Mouse (Mus musculus): ENCODE measurements at regions not wholly inside any gene's neighbourhood (a gene's known extent, or its start where the extent isn't known, plus 50 kb on each side); places are given as distances from the start of the nearest gene placed in this dataset.

DNA sequence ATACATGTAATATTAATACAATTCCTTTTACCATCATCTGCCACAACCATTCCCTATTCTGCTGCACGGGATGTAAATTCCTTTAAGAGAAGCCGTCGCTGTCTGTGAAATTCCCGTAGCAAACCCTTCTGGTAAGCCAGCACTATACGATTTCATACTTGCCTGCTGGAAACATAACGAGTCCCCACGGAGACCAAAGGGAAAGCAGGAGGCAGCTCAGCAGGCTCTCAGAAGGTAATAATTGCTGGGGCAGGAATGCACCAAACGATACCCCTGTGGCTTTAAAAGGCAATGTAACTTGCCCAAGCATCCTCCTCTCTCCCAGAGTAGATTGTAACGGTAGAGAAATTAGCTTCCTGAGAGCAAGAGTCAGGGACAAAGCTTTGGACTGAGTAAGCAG is 114.0 kb upstream of the Hes1 start:
- intact Hi-C loops (cut with DNase I): no loop called here
- Histone ChIP-seq H3K27ac (no peak overlapping the region), H3K4me3 (no peak overlapping the region)
- DNase-seq: no peak
- no peak for TF ChIP-seq CTCF (IDR thresholded peaks at IDR 0.05)

DNA sequence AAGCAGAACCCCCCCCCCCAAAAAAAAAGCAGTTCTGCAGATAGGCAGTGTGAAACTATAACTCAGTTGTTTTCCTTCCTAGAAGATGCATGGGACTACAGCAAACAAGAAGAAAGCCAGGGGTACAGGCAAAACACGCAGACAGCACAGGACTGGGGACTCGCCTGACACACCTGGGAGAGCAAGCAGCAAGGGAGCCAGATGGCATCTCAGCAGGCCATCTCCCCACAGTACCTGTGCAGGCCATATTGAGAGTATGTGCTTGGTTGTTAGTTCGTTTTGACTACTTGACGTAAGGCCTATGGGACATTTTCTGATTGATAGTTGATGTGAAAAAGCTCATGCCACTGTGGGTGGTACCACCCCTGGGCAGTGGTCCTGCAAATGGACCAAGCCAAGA is 113.4 kb upstream of the Hes1 start:
- no peak overlapping the region for H3K27ac ChIP-seq
- TF ChIP-seq CTCF (IDR thresholded peaks at IDR 0.05): no peak
- H3K4me3 ChIP-seq: no peak overlapping the region
- DNase-seq: no peak
- intact Hi-C loops (cut with DNase I): no loop called here

DNA sequence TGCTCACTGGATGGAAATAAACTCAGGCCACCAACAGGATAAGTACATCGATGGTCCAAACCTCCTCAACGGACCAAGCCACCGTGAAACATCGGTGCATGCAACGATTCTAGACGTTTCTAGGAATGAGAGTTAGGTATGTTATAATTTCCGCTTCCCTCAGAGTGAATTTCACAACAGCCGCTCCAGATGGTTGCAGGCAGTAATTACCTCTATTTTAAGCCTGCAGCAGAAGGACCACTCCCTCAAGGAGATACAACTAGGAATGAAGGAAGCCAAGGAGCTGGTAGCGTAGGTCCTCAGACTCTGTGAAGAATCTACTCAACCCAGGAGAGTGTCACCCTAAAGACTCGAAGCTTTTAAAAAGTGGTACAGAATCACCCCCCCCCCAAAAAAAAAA is 109.5 kb upstream of the Hes1 start:
- TF ChIP-seq CTCF (IDR thresholded peaks at IDR 0.05): no peak
- intact Hi-C loops (cut with DNase I): no loop called here
- DNase-seq: no peak
- Histone ChIP-seq H3K4me3 (no peak overlapping the region), H3K27ac (no peak overlapping the region)

DNA sequence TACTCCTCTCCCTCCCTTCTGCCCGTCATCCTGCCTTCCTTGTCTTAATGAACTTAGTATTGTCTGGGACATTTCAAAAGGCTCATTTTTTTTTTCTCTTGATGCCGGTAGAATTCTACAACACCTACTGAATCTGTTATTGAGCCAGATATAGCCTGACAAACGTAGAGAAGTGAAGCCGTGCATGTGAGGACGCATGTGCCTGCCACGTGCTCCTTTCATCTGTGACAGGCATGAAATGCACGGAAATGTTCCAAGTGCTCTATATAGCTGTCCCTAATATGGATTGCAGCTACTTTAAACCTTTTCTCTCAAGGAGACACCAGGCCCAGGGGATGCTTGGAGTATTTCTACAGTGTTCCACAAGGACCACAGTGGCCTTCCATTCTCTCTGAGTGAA is 107.3 kb upstream of the Hes1 start:
- intact Hi-C loops (cut with DNase I): no loop called here
- Histone ChIP-seq H3K27ac (no peak overlapping the region), H3K4me3 (no peak overlapping the region)
- no peak for DNase-seq
- no peak for TF ChIP-seq CTCF (IDR thresholded peaks at IDR 0.05)

DNA sequence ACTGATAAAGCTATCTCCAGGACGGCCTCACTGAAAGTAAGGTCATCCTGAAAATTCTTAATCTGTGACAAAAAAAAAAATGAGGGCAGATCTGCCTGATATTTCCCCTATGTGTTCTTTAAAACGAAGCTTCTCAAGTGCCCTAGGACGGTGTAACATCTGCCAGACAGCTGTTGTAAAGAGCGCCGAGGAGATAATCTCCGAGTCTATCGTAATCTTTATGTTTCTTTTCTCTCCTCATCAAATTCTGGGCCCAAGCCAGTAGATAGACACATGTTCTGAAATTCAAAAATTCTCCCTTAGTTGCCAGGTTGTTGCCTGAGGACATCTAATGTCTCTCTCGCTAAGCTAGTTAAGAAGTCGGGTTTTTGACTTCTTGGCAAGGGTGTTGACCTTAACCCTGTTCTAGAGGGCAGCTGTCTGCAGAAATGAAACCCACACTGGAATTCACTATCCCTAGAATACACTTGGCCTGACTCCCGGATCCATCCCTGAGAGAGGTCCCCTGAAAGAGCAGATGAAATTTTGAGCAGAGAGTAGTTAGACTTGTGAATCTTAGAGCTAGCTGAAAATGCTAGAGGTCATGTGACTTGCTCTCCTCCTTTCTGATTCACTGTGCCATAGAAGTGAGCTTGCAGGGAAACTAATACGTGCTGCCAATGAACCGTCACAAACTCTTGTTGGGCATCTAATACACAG is 104.1 kb upstream of the Hes1 start:
- no peak for TF ChIP-seq CTCF (IDR thresholded peaks at IDR 0.05)
- no peak for DNase-seq
- Histone ChIP-seq H3K27ac (no peak overlapping the region), H3K4me3 (peak overlapping the region; percentile 28)
- intact Hi-C loops (cut with DNase I): no loop called here

DNA sequence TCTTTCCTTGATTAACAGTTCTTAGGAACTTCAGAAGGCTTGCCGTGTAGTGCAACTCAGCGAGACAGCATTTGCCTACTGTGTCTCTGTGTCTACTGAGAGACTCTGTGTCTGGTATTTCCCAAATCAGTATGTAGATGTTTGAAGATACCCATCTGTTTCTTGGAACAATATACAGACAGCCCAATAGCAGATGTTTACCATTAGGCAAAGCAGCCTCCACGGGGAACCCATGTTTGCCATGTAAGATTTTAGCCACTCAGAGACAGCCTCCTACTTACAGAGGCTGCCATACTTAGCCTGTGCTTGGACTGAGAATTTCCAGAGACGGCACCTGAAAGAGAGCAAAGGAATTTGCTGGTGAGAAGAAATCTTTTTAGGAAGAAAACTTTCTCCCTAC is 100.9 kb upstream of the Hes1 start:
- Histone ChIP-seq H3K27ac (no peak overlapping the region), H3K4me3 (no peak overlapping the region)
- DNase-seq: no peak
- TF ChIP-seq CTCF (IDR thresholded peaks at IDR 0.05): no peak
- intact Hi-C loops (cut with DNase I): no loop called here

DNA sequence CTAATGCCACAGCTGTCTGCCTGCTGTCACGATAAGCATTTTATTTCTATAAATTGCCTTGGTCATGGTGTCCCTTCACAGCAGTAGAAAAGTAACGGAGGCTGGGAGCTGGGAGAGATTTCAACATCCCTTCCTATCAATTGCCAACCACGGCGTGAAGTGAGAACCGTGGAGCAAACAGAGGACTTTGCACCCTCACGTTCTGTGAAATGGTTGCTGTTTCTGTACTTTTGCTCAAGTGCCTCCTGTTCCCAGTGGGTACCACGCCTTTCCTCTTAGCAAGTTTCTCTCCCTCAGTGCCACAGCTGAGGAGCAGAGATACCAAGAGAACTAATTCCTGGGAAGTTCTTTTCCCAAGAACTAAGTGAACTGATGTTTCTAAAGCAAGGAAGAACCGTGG is 99.6 kb upstream of the Hes1 start:
- H3K27ac ChIP-seq: no peak overlapping the region
- no peak for DNase-seq
- intact Hi-C loops (cut with DNase I): no loop called here
- TF ChIP-seq CTCF (IDR thresholded peaks at IDR 0.05): no peak
- H3K4me3 ChIP-seq: no peak overlapping the region

DNA sequence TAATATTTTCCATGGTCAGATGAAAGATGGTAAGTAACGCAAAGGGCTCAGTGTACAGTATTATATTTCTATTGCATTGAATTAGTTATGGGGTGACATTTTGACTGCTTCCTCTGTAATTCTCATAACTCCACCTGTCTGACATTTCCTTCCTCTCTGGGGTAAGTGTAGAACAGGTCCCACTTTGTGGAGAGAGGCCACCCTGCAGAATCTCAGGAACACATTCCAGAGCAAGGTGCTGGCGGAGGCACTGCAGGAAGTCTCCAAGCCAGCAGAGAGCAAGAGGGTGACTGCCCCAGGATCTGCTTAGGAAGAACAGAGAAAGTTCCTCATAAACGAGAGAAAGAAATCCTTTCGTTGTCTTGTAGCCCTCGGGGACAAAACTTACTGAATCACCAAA is 95.4 kb upstream of the Hes1 start:
- no peak overlapping the region for H3K4me3 ChIP-seq
- intact Hi-C loops (cut with DNase I): no loop called here
- TF ChIP-seq CTCF (IDR thresholded peaks at IDR 0.05): no peak
- H3K27ac ChIP-seq: no peak overlapping the region
- DNase-seq: no peak

DNA sequence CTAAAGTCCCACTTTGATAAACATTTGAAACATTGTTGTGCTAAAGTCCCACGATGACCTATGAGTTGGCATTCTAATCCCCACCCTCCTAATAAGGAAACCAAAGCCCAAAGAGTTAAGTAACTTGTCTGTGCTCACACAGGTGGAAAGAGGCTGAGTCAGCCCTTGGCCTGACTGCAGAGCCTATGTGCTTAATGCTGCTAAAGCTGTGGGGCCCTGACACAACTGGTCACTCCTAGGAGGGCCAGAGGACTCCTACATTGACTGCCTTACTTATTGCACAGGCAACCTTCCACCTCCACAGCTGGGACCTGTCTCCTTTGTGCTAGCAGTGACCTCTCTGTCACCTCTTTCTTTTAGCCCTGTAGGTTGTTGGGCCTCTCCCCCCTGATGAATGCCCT is 91.4 kb upstream of the Hes1 start:
- intact Hi-C loops (cut with DNase I): no loop called here
- TF ChIP-seq CTCF (IDR thresholded peaks at IDR 0.05): no peak
- H3K27ac ChIP-seq: no peak overlapping the region
- no peak for DNase-seq
- H3K4me3 ChIP-seq: no peak overlapping the region

DNA sequence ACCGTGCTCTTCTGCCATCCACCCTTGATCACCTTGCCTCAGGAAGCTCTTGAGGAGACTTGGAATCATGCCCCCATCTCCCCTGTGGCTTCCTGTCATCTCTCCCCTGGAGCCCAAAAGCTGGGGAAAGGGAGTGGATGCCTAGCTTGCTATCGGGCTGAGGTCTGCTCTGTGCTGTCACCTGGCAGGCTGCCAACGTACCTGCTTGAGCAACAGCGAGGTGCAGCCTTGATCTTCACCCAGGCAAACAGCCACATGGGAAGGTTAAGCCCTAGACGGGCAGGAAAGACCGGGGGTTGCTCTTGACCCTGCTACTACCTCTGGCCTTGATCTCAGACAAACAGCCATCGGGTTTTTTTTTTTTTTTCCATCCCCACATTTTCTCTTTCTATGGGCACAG is 90.9 kb upstream of the Hes1 start:
- no peak for TF ChIP-seq CTCF (IDR thresholded peaks at IDR 0.05)
- intact Hi-C loops (cut with DNase I): no loop called here
- no peak for DNase-seq
- no peak overlapping the region for H3K27ac ChIP-seq
- no peak overlapping the region for H3K4me3 ChIP-seq

DNA sequence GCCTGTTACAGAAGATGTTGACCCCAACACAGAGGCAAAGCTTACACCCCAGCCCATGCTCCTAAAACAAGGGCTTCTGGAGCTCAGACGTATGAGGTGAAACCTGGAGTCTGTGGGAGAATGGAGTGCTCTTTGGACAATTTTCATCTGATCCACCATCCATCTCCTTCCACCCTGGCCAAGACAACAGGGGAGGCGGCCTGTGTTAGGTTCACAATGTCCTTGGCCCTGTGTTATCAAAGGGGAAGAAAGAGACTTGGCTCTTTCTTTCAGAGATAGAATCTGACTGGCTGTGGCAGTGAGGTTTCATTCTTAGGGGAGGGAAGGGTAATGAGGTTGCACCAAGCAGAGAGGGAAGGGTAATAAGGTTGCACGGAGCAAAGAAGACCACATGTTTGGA is 88.4 kb upstream of the Hes1 start:
- DNase-seq: no peak
- intact Hi-C loops (cut with DNase I): no loop called here
- TF ChIP-seq CTCF (IDR thresholded peaks at IDR 0.05): no peak
- Histone ChIP-seq H3K4me3 (no peak overlapping the region), H3K27ac (no peak overlapping the region)

DNA sequence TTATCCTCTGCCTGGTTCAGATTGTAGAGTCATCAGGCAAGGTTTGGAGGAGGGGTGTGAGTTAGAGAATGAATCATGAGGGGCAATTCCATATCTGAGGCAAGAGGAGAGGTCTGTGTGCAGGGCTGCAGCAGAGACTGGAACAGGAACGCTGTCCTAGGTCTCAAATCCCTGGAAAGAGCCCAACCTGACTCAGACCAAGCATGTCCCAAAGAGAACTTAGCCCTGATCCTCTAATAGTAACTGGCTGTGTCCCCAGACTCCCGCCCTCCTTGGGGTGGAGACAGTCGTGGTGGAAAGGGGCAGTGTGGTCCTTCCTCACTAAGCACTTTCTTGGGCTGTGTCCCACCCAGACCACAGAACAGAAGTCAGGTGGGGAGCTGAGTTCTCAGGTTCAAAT is 87.2 kb upstream of the Hes1 start:
- DNase-seq: peak; percentile 79
- H3K4me3 ChIP-seq: no peak overlapping the region
- H3K27ac ChIP-seq: peak overlapping the region; percentile 66; the same call in 1 of the 2 replicates
- no peak for TF ChIP-seq CTCF (IDR thresholded peaks at IDR 0.05)
- intact Hi-C loops (cut with DNase I): no loop called here

DNA sequence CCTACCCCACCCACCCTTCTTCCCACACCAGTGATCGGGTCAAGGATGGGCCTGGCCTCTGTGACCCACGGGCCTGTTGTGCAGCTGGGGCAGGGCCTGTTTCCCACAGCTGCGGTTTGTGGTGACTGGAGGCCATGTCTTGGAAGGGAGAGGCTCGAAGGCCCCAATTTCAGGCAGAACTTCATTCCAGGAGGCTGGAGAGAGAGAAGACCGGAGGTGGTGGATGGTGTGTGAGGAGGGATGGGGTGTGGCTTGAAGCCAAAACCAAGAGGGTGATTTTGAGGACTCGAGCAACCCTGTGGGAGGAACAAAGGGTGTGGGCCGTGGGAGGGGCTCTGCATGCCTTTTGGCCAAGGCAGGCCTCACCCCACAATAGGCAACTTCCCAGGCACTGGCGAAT is 86.5 kb upstream of the Hes1 start:
- intact Hi-C loops (cut with DNase I): loop anchor here (2.0 kb wide), 1 partner anchor 31 kb away; no protein-coding TSS in a partner anchor
- Histone ChIP-seq H3K4me3 (no peak overlapping the region), H3K27ac (peak overlapping the region; percentile 66; the same call in 1 of the 2 replicates)
- peak; percentile 55 for DNase-seq
- no peak for TF ChIP-seq CTCF (IDR thresholded peaks at IDR 0.05)

DNA sequence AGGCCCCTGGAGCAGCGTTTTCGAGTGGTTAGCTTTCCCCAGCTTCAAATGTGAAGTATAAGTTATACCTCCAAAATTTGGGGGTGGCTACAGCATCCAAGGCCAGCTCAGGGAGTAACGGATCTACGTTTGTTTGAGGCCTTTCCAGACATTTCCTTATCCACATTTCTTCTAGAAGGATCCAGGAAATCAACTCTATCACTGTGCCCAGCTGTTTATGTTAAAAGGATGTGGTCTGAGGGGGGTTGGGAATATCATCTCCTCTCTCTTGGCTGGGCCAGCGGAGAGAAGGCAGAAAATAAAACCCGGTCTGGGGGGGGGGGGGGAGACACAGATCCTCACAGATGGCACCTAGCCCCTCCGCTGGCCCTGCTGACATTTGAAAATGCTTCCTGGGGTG is 85.1 kb upstream of the Hes1 start:
- no peak for TF ChIP-seq CTCF (IDR thresholded peaks at IDR 0.05)
- intact Hi-C loops (cut with DNase I): loop anchor here (2.0 kb wide), 1 partner anchor 32 kb away; no protein-coding TSS in a partner anchor

More for the DNA sequence above, 85.1 kb upstream of the Hes1 start:
- H3K4me3 ChIP-seq: no peak overlapping the region
- peak; percentile 42 for DNase-seq
- peak overlapping the region; percentile 66; the same call in 1 of the 2 replicates for H3K27ac ChIP-seq

Measured in gastrocnemius, adult 2 months (tissue).